Mouse (Mus musculus) hindbrain, embryonic 15.5 days (tissue): ENCODE data around the gene Rgl3. TPM values are rescaled to one million over a fixed set of nuclear protein-coding genes. Genes with fewer than 3 reads are reported as not detected.

Experiments used
- ATAC-seq: fragments of 200-750 bp; cut with Nextera tagmentation; 2 replicates; pipeline ENCODE4 v1.8.0; 2017; ENCODE audit warnings: low read depth, moderate number of reproducible peaks, moderate TSS enrichment; ENCODE audit not compliant: low FRiP score
- H3K27ac ChIP-seq: fragments of 300-500 bp; sonication (generic); replicated peaks from 2 replicates; pipeline ENCODE4 v1.5.1; 2015; ENCODE audit warnings: mild to moderate bottlenecking, inconsistent platforms
- H3K27me3 ChIP-seq: fragments of 300-500 bp; sonication (generic); 2 replicates; pipeline ENCODE4 v1.6.1; 2015; ENCODE audit warnings: control low read depth, inconsistent platforms
- H3K36me3 ChIP-seq: fragments of 300-500 bp; sonication (generic); 2 replicates; pipeline ENCODE4 v1.6.1; 2015; ENCODE audit warnings: control low read depth, inconsistent platforms
- H3K4me1 ChIP-seq: fragments of 300-500 bp; sonication (generic); replicated peaks from 2 replicates; pipeline ENCODE4 v1.6.1; 2015; ENCODE audit warnings: control low read depth, inconsistent platforms
- H3K4me2 ChIP-seq: fragments of 300-500 bp; sonication (generic); 2 replicates; pipeline ENCODE4 v1.6.1; 2015; ENCODE audit warnings: moderate library complexity, mild to moderate bottlenecking, inconsistent platforms
- H3K4me3 ChIP-seq: fragments of 300-500 bp; sonication (generic); 2 replicates; pipeline ENCODE4 v1.5.1; 2015; ENCODE audit warnings: mild to moderate bottlenecking, inconsistent platforms
- H3K9ac ChIP-seq: fragments of 300-500 bp; sonication (generic); 2 replicates; pipeline ENCODE4 v1.6.1; 2015; ENCODE audit warnings: inconsistent platforms
- H3K9me3 ChIP-seq: fragments of 300-500 bp; sonication (generic); 2 replicates; pipeline ENCODE4 v1.6.1; 2016; ENCODE audit warnings: control low read depth, inconsistent platforms
- WGBS: fragments of 180-500 bp; shearing (Covaris S2); methylation state at CpG from one replicate; pipeline ENCODE4 v1.1.7; 2015; 5-methylcytosine and 5-hydroxymethylcytosine counted together
- polyA plus RNA-seq: library from polyadenylated mRNA; unstranded; fragments of >200 nt; fragmentation: Nextera tagmentation; extraction: Ambion mirVana; gene quantifications from 2 replicates; pipeline ENCODE4 v1.2.1, GENCODE M21; 2015

Gene Rgl3
- polyA plus RNA-seq, 1 experiment from 2014 or later: 2.2 TPM

DNA sequence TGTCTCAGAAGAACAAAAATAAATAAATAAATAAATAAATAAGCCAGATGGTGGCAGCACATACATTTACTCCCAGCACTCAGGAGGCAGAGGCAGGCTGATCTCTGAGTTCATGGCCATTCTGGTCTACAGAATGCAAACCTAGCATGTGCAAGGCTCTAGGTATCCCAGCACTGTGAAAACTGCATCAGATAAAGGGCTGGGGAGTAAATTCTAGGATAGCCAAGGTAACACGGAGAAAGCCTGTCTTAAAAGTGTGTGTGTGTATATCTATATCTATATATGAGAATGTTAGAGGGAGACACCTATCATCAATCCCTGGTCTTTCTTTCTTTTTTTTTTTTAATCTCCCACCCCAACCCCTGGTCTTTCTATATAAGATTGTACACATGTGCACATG, 63.7 kb downstream of the Rgl3 start:
- Histone ChIP-seq H3K9ac (no peak overlapping the region), H3K4me2 (no peak overlapping the region), H3K9me3 (no peaks in the 10 kb centered on the region), H3K4me3 (no peak overlapping the region), H3K27me3 (no peaks in the 10 kb centered on the region), H3K4me1 (peaks cover 23% of the 10 kb centered on the region), H3K36me3 (0 out of 2 replicates have a peak, but pooled peaks cover 4% of the 10 kb centered on the region), H3K27ac (no peak overlapping the region)
- ATAC-seq: no peak
- WGBS: 100% methylated on average over 1 of the region's 1 CpGs

DNA sequence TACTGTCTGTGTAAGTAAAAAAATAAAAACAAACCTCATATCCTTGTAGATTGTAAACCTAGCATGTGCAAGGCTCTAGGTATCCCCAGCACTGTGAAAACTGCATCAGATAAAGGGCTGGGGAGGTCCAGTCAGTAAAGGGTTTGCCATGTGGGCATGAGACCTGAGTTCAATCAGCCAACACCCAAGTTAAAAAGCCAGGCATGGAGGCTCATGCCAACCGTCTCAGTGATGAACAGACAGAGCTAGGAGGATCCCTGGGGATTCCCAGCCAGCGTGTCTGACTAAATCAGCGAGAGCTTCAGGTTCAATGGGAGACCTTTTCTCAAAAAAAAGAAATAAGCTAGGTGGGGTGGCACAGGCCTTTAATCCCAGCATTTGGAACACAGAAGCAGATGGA, 64.2 kb downstream of the Rgl3 start:
- Histone ChIP-seq H3K9me3 (no peaks in the 10 kb centered on the region), H3K27ac (no peak overlapping the region), H3K9ac (no peak overlapping the region), H3K4me1 (peaks cover 23% of the 10 kb centered on the region), H3K4me3 (no peak overlapping the region), H3K27me3 (no peaks in the 10 kb centered on the region), H3K4me2 (no peak overlapping the region), H3K36me3 (0 out of 2 replicates have a peak, but pooled peaks cover 4% of the 10 kb centered on the region)
- ATAC-seq: no peak
- 79% methylated on average over 3 of the region's 3 CpGs for WGBS

DNA sequence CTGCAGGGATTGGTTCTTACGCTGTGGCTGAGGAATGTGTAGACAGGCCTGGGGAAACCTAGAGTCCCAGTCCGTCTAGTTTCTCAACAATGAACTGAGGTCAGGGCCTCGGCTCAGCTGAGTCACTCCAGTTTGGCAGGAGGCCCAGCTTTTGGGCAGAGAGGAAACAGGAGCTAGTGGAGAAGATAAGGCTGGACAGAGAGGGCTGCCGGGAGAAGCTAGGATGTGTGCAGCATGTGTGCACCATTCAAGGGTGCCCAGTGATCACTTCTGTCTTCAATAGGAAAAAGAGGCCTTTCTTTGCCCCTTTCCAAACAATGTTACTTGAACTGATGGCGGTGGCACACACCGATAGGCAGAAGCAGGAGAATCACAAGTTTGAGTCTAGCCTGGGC, 65.2 kb downstream of the Rgl3 start:
- ATAC-seq: no peak
- Histone ChIP-seq H3K4me2 (no peak overlapping the region), H3K9me3 (no peaks in the 10 kb centered on the region), H3K27me3 (no peaks in the 10 kb centered on the region), H3K4me3 (no peak overlapping the region), H3K27ac (no peak overlapping the region), H3K4me1 (peaks cover 23% of the 10 kb centered on the region), H3K36me3 (0 out of 2 replicates have a peak, but pooled peaks cover 4% of the 10 kb centered on the region), H3K9ac (no peak overlapping the region)
- 71% methylated on average over 6 of the region's 6 CpGs for WGBS

DNA sequence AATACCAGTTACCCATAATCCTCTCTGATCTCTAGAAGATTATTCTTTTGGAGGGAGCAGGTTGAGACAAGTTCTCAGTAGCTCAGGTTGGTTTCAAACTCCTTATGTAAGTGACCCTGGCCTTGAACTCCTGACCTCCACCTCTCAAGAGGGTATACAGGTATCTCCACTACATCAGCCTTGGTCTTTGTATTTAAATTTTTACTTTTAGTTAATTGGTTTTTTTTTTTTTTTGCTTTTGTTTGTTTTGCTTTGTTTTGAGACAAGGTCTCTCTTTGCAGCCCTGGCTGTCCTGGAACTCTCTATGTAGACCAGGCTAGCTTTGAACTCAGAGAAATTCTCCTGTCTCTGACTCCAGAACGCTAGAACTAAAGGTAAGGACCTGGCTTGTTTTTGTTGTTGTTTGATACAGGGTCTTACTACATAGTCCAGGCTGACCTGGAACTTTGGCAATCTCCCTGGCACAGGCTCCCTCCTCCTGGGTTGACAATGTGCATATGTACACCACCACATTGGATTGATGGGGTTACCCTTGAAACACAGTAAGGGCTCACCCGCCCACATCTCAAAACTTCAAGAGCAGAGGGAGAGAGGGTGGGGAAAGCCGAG, 65.7 kb downstream of the Rgl3 start:
- H3K36me3 ChIP-seq: 0 out of 2 replicates have a peak, but pooled peaks cover 4% of the 10 kb centered on the region
- H3K4me2 ChIP-seq: no peak overlapping the region
- H3K27ac ChIP-seq: no peak overlapping the region
- no peaks in the 10 kb centered on the region for H3K27me3 ChIP-seq
- no peaks in the 10 kb centered on the region for H3K9me3 ChIP-seq
- no peak for ATAC-seq
- WGBS: 69% methylated on average over 3 of the region's 3 CpGs
- H3K4me1 ChIP-seq: peaks cover 24% of the 10 kb centered on the region
- H3K4me3 ChIP-seq: no peak overlapping the region
- H3K9ac ChIP-seq: no peak overlapping the region

DNA sequence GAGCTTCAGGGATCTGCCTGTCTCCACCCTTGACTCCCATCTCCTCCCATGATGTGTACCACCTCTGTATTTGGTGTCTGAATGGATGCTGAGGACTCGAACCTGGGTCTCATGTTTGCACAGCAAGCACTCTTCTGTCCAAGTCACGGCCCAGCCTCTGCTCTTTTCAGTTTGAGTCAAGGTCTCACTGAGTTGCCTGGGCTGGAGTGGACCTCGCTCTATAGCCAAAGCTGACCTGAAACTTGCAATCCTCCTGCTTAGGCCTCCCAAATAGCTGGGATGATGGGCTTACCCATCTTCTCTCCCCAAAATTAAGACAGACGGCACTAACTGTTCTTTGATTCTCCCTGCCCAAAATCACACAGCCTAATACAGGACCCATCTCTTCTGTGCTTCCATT, 66.2 kb downstream of the Rgl3 start:
- H3K4me1 ChIP-seq: peaks cover 29% of the 10 kb centered on the region
- ATAC-seq: no peak
- H3K9me3 ChIP-seq: no peaks in the 10 kb centered on the region
- no peak overlapping the region for H3K4me3 ChIP-seq
- H3K4me2 ChIP-seq: no peak overlapping the region
- WGBS: 95% methylated on average over 4 of the region's 4 CpGs
- H3K27ac ChIP-seq: no peak overlapping the region
- H3K9ac ChIP-seq: no peak overlapping the region
- no peaks in the 10 kb centered on the region for H3K27me3 ChIP-seq
- 0 out of 2 replicates have a peak, but pooled peaks cover 4% of the 10 kb centered on the region for H3K36me3 ChIP-seq

Other genes starting within 250 kb of the Rgl3 start
- 26.4 and 27.2 TPM in 2 replicates for gene Spc24, start 229.1 kb downstream of the Rgl3 start, polyA plus RNA-seq
- gene Kank2, start 190.7 kb downstream of the Rgl3 start, polyA plus RNA-seq: 5.2 and 5.8 TPM in 2 replicates
- gene Angptl8, start 153.9 kb downstream of the Rgl3 start, polyA plus RNA-seq: 0.88 TPM in 2 replicates
- gene Dock6, start 136.8 kb downstream of the Rgl3 start, polyA plus RNA-seq: 16.4 and 21.2 TPM in 2 replicates
- 21.1 and 23.0 TPM in 2 replicates for gene Rab3d, start 71.3 kb downstream of the Rgl3 start, polyA plus RNA-seq
- gene Ccdc159, start 62.0 kb downstream of the Rgl3 start, polyA plus RNA-seq: 8.5 and 11.7 TPM in 2 replicates
- 51.7 and 53.8 TPM in 2 replicates for gene Tmem205, start 61.9 kb downstream of the Rgl3 start, polyA plus RNA-seq
- gene Plppr2, start 52.4 kb downstream of the Rgl3 start, polyA plus RNA-seq: 95.5 and 119 TPM in 2 replicates
- gene Swsap1, start 33.7 kb downstream of the Rgl3 start, polyA plus RNA-seq: 9.1 and 9.3 TPM in 2 replicates
- 1.3 and 1.9 TPM in 2 replicates for gene Epor, start 25.9 kb downstream of the Rgl3 start, polyA plus RNA-seq
- gene Ccdc151, start 13.2 kb upstream of the Rgl3 start, polyA plus RNA-seq: 4.9 and 5.1 TPM in 2 replicates
- gene Prkcsh, start 13.4 kb upstream of the Rgl3 start, polyA plus RNA-seq: 94.9 and 100 TPM in 2 replicates
- 97.4 and 104 TPM in 2 replicates for gene Elavl3, start 62.6 kb upstream of the Rgl3 start, polyA plus RNA-seq
- not detected in 2 replicates for gene Gm49318, start 81.8 kb upstream of the Rgl3 start, polyA plus RNA-seq
- gene Zfp653, start 81.9 kb upstream of the Rgl3 start, polyA plus RNA-seq: 17.3 and 19.6 TPM in 2 replicates
- 56.0 and 63.5 TPM in 2 replicates for gene Ecsit, start 96.0 kb upstream of the Rgl3 start, polyA plus RNA-seq
- 1.6 and 2.3 TPM in 2 replicates for gene Cnn1, start 109.8 kb upstream of the Rgl3 start, polyA plus RNA-seq
- gene Elof1, start 127.7 kb upstream of the Rgl3 start, polyA plus RNA-seq: 183 and 190 TPM in 2 replicates
- gene Acp5, start 146.3 kb upstream of the Rgl3 start, polyA plus RNA-seq: 0.44 and 0.97 TPM in 2 replicates
- 85.3 and 86.0 TPM in 2 replicates for gene Pigyl, start 167.4 kb upstream of the Rgl3 start, polyA plus RNA-seq
- 0.58 and 0.79 TPM in 2 replicates for gene Zfp872, start 198.6 kb upstream of the Rgl3 start, polyA plus RNA-seq
- gene Zfp809, start 236.3 kb upstream of the Rgl3 start, polyA plus RNA-seq: 9.3 and 11.2 TPM in 2 replicates